Mouse (Mus musculus): ENCODE results near the gene Gtpbp10. TPM values are rescaled to one million over a fixed set of nuclear protein-coding genes. Genes with fewer than 3 reads are reported as not detected.
A peak's percentile ranks its signal among the peaks of the same experiment; 100 is the strongest.

Gtpbp10 gene
- polyA plus RNA-seq, 1 experiment from 2014 or later = 32.8 TPM

GRCm38 (mm10) chr5:5539771-5540170 lies 19.6 kb downstream of the Gtpbp10 start:
- no peak for ATAC-seq
- 75% methylated on average over 3 of the region's 3 CpGs for WGBS
- H3K4me3 ChIP-seq (ENCODE audit: low read depth, low read length) = no peak overlapping the region
- no peak overlapping the region for H3K27ac ChIP-seq (ENCODE audit: low read depth, low read length)
- no peak for DNase-seq (ENCODE audit: low spot score)
- H3K27me3 ChIP-seq (replicated peaks; ENCODE audit: control insufficient read depth, insufficient read depth, low read length) = no peaks in the 10 kb centered on the region
- H3K9ac ChIP-seq (ENCODE audit: low read length) = no peak overlapping the region
- H3K4me2 ChIP-seq (ENCODE audit: low read length) = no peak overlapping the region
- H3K9me3 ChIP-seq (replicated peaks; ENCODE audit: control insufficient read depth, low read length) = no peaks in the 10 kb centered on the region
- H3K36me3 ChIP-seq (ENCODE audit: control insufficient read depth, insufficient read depth, low read length) = peaks cover 51% of the 10 kb centered on the region
- no peaks in the 10 kb centered on the region for H3K4me1 ChIP-seq (ENCODE audit: control insufficient read depth, insufficient read depth, low read length)

- H3K9ac ChIP-seq (ENCODE audit: low read length) = no peak overlapping the region
- peaks cover 22% of the 10 kb centered on the region for H3K36me3 ChIP-seq (ENCODE audit: control insufficient read depth, insufficient read depth, low read length)
- WGBS = 85% methylated on average over 1 of the region's 1 CpGs
- no peak overlapping the region for H3K4me3 ChIP-seq (ENCODE audit: low read depth, low read length)
- H3K4me1 ChIP-seq (ENCODE audit: control insufficient read depth, insufficient read depth, low read length) = no peaks in the 10 kb centered on the region
- DNase-seq (ENCODE audit: low spot score) (no peak), ATAC-seq (no peak)
- H3K27ac ChIP-seq (ENCODE audit: low read depth, low read length) = no peak overlapping the region
- no peak overlapping the region for H3K4me2 ChIP-seq (ENCODE audit: low read length)
- H3K9me3 ChIP-seq (replicated peaks; ENCODE audit: control insufficient read depth, low read length) = no peaks in the 10 kb centered on the region
- no peaks in the 10 kb centered on the region for H3K27me3 ChIP-seq (replicated peaks; ENCODE audit: control insufficient read depth, insufficient read depth, low read length)
Measured at GRCm38 (mm10) chr5:5536131-5536530, 23.2 kb downstream of the Gtpbp10 start.

GRCm38 (mm10) chr5:5533656-5534420 lies 25.5 kb downstream of the Gtpbp10 start:
- no peak overlapping the region for H3K27ac ChIP-seq (ENCODE audit: low read depth, low read length)
- H3K4me1 ChIP-seq (ENCODE audit: control insufficient read depth, insufficient read depth, low read length) = no peaks in the 10 kb centered on the region
- H3K4me3 ChIP-seq (ENCODE audit: low read depth, low read length) = no peak overlapping the region
- H3K9ac ChIP-seq (ENCODE audit: low read length) = no peak overlapping the region
- ATAC-seq = no peak
- 92% methylated on average over 3 of the region's 3 CpGs for WGBS
- H3K9me3 ChIP-seq (replicated peaks; ENCODE audit: control insufficient read depth, low read length) = no peaks in the 10 kb centered on the region
- H3K4me2 ChIP-seq (ENCODE audit: low read length) = no peak overlapping the region
- no peak for DNase-seq (ENCODE audit: low spot score)
- peaks cover 9% of the 10 kb centered on the region for H3K36me3 ChIP-seq (ENCODE audit: control insufficient read depth, insufficient read depth, low read length)
- H3K27me3 ChIP-seq (replicated peaks; ENCODE audit: control insufficient read depth, insufficient read depth, low read length) = no peaks in the 10 kb centered on the region

- 80% methylated on average over 5 of the region's 5 CpGs for WGBS
- Histone ChIP-seq H3K27ac (ENCODE audit: low read depth, low read length) (no peak overlapping the region), H3K27me3 (replicated peaks; ENCODE audit: control insufficient read depth, insufficient read depth, low read length) (no peaks in the 10 kb centered on the region), H3K36me3 (ENCODE audit: control insufficient read depth, insufficient read depth, low read length) (no peaks in the 10 kb centered on the region), H3K4me1 (ENCODE audit: control insufficient read depth, insufficient read depth, low read length) (peaks cover 7% of the 10 kb centered on the region), H3K9ac (ENCODE audit: low read length) (no peak overlapping the region), H3K4me3 (ENCODE audit: low read depth, low read length) (0 out of 2 replicates have a peak overlapping the region, but pooled peaks have one; percentile 73), H3K9me3 (replicated peaks; ENCODE audit: control insufficient read depth, low read length) (no peaks in the 10 kb centered on the region), H3K4me2 (ENCODE audit: low read length) (peak overlapping the region; percentile 73)
- ATAC-seq (no peak), DNase-seq (ENCODE audit: low spot score) (no peak)
Measured at GRCm38 (mm10) chr5:5515411-5515810, 43.9 kb downstream of the Gtpbp10 start.

GRCm38 (mm10) chr5:5514196-5515076 lies 44.9 kb downstream of the Gtpbp10 start, which contains the start of gene Cldn12:
Cldn12 (minus strand) TSS chr5:5514958.
- WGBS = 0% methylated on average over 70 of the region's 79 CpGs
- Histone ChIP-seq H3K27me3 (replicated peaks; ENCODE audit: control insufficient read depth, insufficient read depth, low read length) (no peaks in the 10 kb centered on the region), H3K9ac (ENCODE audit: low read length) (peak within 1 kb of the TSS; percentile 72), H3K4me2 (ENCODE audit: low read length) (peak within 1 kb of the TSS; percentile 73), H3K9me3 (replicated peaks; ENCODE audit: control insufficient read depth, low read length) (no peaks in the 10 kb centered on the region), H3K4me1 (ENCODE audit: control insufficient read depth, insufficient read depth, low read length) (peaks cover 17% of the 10 kb centered on the region), H3K36me3 (ENCODE audit: control insufficient read depth, insufficient read depth, low read length) (no peaks in the 10 kb centered on the region), H3K27ac (ENCODE audit: low read depth, low read length) (peak within 1 kb of the TSS; percentile 80), H3K4me3 (ENCODE audit: low read depth, low read length) (peak within 1 kb of the TSS; percentile 73)
- ATAC-seq (peak; percentile 96), DNase-seq (ENCODE audit: low spot score) (peak; percentile 99)

GRCm38 (mm10) chr5:5511401-5511800 lies 47.9 kb downstream of the Gtpbp10 start:
- Histone ChIP-seq H3K27ac (ENCODE audit: low read depth, low read length) (no peak overlapping the region), H3K9ac (ENCODE audit: low read length) (no peak overlapping the region), H3K9me3 (replicated peaks; ENCODE audit: control insufficient read depth, low read length) (no peaks in the 10 kb centered on the region), H3K36me3 (ENCODE audit: control insufficient read depth, insufficient read depth, low read length) (0 out of 2 replicates have a peak, but pooled peaks cover 2% of the 10 kb centered on the region), H3K4me3 (ENCODE audit: low read depth, low read length) (no peak overlapping the region), H3K4me2 (ENCODE audit: low read length) (no peak overlapping the region), H3K4me1 (ENCODE audit: control insufficient read depth, insufficient read depth, low read length) (peaks cover 30% of the 10 kb centered on the region), H3K27me3 (replicated peaks; ENCODE audit: control insufficient read depth, insufficient read depth, low read length) (no peaks in the 10 kb centered on the region)
- ATAC-seq (no peak), DNase-seq (ENCODE audit: low spot score) (no peak)
- WGBS = 64% methylated on average over 3 of the region's 3 CpGs

- H3K27me3 ChIP-seq (replicated peaks; ENCODE audit: control insufficient read depth, insufficient read depth, low read length) = no peaks in the 10 kb centered on the region
- ATAC-seq (no peak), DNase-seq (ENCODE audit: low spot score) (no peak)
- peak overlapping the region; percentile 5; the same call in 1 of the 2 replicates for H3K4me2 ChIP-seq (ENCODE audit: low read length)
- H3K4me1 ChIP-seq (ENCODE audit: control insufficient read depth, insufficient read depth, low read length) = peaks cover 30% of the 10 kb centered on the region
- 0 out of 2 replicates have a peak, but pooled peaks cover 3% of the 10 kb centered on the region for H3K36me3 ChIP-seq (ENCODE audit: control insufficient read depth, insufficient read depth, low read length)
- no peak overlapping the region for H3K9ac ChIP-seq (ENCODE audit: low read length)
- 33% methylated on average over 5 of the region's 5 CpGs for WGBS
- no peak overlapping the region for H3K4me3 ChIP-seq (ENCODE audit: low read depth, low read length)
- H3K27ac ChIP-seq (ENCODE audit: low read depth, low read length) = peak overlapping the region; percentile 41; the same call in 1 of the 2 replicates
- no peaks in the 10 kb centered on the region for H3K9me3 ChIP-seq (replicated peaks; ENCODE audit: control insufficient read depth, low read length)
Measured at GRCm38 (mm10) chr5:5510989-5511388, 48.3 kb downstream of the Gtpbp10 start.

- DNase-seq (ENCODE audit: low spot score) = peak; percentile 66
- Histone ChIP-seq H3K4me2 (ENCODE audit: low read length) (peak overlapping the region; percentile 6), H3K36me3 (ENCODE audit: control insufficient read depth, insufficient read depth, low read length) (0 out of 2 replicates have a peak, but pooled peaks cover 3% of the 10 kb centered on the region), H3K27ac (ENCODE audit: low read depth, low read length) (peak overlapping the region; percentile 41; the same call in 1 of the 2 replicates), H3K4me1 (ENCODE audit: control insufficient read depth, insufficient read depth, low read length) (peaks cover 30% of the 10 kb centered on the region), H3K27me3 (replicated peaks; ENCODE audit: control insufficient read depth, insufficient read depth, low read length) (no peaks in the 10 kb centered on the region), H3K9me3 (replicated peaks; ENCODE audit: control insufficient read depth, low read length) (no peaks in the 10 kb centered on the region), H3K9ac (ENCODE audit: low read length) (no peak overlapping the region), H3K4me3 (ENCODE audit: low read depth, low read length) (no peak overlapping the region)
- 15% methylated on average over 10 of the region's 10 CpGs for WGBS
- no peak for ATAC-seq
Measured at GRCm38 (mm10) chr5:5510304-5510887, 48.9 kb downstream of the Gtpbp10 start.
